Mouse (Mus musculus) spleen, adult 2 months (tissue): ENCODE data around the gene Ust.

Source experiments
- CTCF ChIP-seq: fragments of 200-500 bp; IDR thresholded peaks from 2 replicates; pipeline ENCODE4 v1.5.1; 2011; ENCODE audit warnings: mild to moderate bottlenecking, inconsistent platforms; ENCODE audit not compliant: insufficient read depth, insufficient read length, insufficient replicate concordance; ENCODE audit errors: extremely low read depth
- POLR2A ChIP-seq: fragments of 200-500 bp; IDR thresholded peaks from 2 replicates; pipeline ENCODE4 v1.6.1; 2011; ENCODE audit warnings: low read depth, low read length, inconsistent platforms

DNA sequence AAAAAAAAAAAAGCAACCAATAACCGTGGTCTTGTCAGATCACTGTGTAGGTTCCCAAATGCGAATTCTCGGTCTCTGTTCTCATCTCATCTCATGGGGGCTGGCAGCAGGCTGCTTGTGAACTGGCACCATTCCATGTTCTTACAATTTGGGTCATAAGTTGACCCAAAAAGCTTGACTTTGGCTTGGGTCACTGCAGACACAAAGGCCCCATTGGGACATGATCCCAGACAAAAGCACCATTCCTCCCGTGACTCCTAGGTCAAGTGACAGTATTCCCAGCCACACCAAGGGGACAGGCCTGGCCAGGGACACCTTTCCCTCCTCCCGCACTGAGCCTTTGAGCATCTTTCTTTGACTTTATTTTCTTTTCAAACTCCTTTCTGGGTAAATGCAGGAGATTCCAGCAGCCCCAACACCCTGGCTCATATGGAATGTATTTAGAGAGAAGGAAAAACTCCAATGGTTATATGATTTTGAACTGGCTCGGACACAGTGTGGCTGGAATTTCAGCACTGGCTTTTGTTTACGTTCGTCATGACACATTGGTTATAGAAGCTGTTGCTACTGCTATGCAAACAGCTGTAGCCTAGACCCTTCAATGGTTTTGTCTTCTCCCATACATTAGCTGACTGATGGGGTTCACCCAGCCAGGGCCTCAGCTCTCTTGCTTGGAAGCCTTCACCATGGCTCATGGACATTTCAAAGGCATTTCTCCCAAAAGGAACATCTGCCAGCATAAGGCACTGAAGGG lies 285.3 kb downstream of the Ust start:
- TF ChIP-seq POLR2A, result no peak
- no peak for TF ChIP-seq CTCF
